Mouse (Mus musculus) kidney, embryonic 15.5 days (tissue): Measurements from ENCODE around the gene Asah2. TPM values are rescaled to one million over a fixed set of nuclear protein-coding genes. Genes with fewer than 3 reads are reported as not detected.

ENCODE experiments used
- ATAC-seq: fragments of 200-750 bp; cut with Nextera tagmentation; replicated peaks from 2 replicates; pipeline ENCODE4 v1.8.0; 2017; ENCODE audit warnings: moderate TSS enrichment; ENCODE audit not compliant: low FRiP score
- H3K27ac ChIP-seq: fragments of 300-500 bp; sonication (generic); 2 replicates; pipeline ENCODE4 v1.5.1; 2015; ENCODE audit warnings: mild to moderate bottlenecking, inconsistent platforms
- H3K27me3 ChIP-seq: fragments of 300-500 bp; sonication (generic); 2 replicates; pipeline ENCODE4 v1.6.1; 2015; ENCODE audit warnings: inconsistent platforms
- H3K36me3 ChIP-seq: fragments of 300-500 bp; sonication (generic); 2 replicates; pipeline ENCODE4 v1.6.1; 2015; ENCODE audit warnings: inconsistent platforms
- H3K4me1 ChIP-seq: fragments of 300-500 bp; sonication (generic); 2 replicates; pipeline ENCODE4 v1.6.1; 2015; ENCODE audit warnings: inconsistent platforms
- H3K4me2 ChIP-seq: fragments of 300-500 bp; sonication (generic); 2 replicates; pipeline ENCODE4 v1.6.1; 2015; ENCODE audit warnings: moderate library complexity, mild to moderate bottlenecking, inconsistent platforms
- H3K4me3 ChIP-seq: fragments of 300-500 bp; sonication (generic); replicated peaks from 2 replicates; pipeline ENCODE4 v1.5.1; 2015; ENCODE audit warnings: mild to moderate bottlenecking, inconsistent platforms
- H3K9ac ChIP-seq: fragments of 300-500 bp; sonication (generic); 2 replicates; pipeline ENCODE4 v1.6.1; 2015; ENCODE audit warnings: mild to moderate bottlenecking, inconsistent platforms
- H3K9me3 ChIP-seq: fragments of 300-500 bp; sonication (generic); replicated peaks from 2 replicates; pipeline ENCODE4 v1.6.1; 2016; ENCODE audit warnings: inconsistent platforms
- WGBS: fragments of 180-500 bp; shearing (Covaris S2); methylation state at CpG from one replicate; pipeline ENCODE4 v1.1.7; 2015; ENCODE audit warnings: mixed read lengths; 5-methylcytosine and 5-hydroxymethylcytosine counted together
- polyA plus RNA-seq: library from polyadenylated mRNA; unstranded; fragments of >200 nt; fragmentation: Nextera tagmentation; extraction: Ambion mirVana; gene quantifications from 2 replicates; pipeline ENCODE4 v1.2.1, GENCODE M21; 2015

The Asah2 gene
- polyA plus RNA-seq, 1 experiment from 2014 or later = 1.9 TPM

DNA sequence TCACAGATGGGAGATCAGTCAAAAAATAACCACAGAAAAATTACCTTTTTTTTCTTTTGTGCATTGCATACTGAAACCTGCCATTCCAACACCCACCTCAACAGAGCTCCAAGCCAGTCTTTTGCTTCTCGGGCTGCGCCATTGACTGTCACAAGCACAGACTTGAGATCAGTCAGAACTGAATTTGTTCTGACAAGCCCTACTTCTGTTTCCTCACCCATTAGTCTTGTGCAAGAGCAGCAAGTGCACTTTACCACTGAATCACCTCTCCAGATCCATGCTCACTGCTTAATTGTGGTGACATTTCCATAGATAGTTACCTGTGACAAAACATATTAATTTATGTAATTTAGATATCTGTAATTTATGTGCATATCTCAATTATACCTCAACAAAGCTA, 147.6 kb downstream of the Asah2 start:
- no peaks in the 10 kb centered on the region for H3K36me3 ChIP-seq
- H3K4me2 ChIP-seq = no peak overlapping the region
- no peak overlapping the region for H3K9ac ChIP-seq
- ATAC-seq = no peak
- H3K4me3 ChIP-seq = no peak overlapping the region
- H3K27me3 ChIP-seq = no peaks in the 10 kb centered on the region
- no peak overlapping the region for H3K27ac ChIP-seq
- WGBS = 97% methylated on average over 2 of the region's 2 CpGs
- H3K4me1 ChIP-seq = no peaks in the 10 kb centered on the region
- no peaks in the 10 kb centered on the region for H3K9me3 ChIP-seq

DNA sequence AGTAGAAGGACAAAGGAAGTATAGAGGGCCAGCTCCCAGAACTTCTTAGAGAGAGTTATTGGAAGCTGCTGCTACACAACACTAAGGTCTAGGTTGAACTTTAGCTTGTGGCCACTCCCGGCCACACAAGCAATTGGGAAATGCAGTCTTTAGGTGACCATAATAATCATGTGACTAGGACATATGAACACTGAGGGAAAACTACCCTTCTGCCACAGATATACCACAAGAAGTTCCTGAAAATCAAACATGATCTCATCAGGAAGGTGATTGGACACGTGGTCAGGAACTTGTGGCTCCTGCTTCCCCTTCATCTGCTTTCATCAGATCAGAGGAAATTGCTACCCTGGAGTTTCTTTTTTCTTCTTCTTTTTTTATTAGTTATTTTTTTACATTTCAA, 151.7 kb downstream of the Asah2 start:
- no peak for ATAC-seq
- H3K36me3 ChIP-seq = no peaks in the 10 kb centered on the region
- 76% methylated on average over 2 of the region's 2 CpGs for WGBS

DNA sequence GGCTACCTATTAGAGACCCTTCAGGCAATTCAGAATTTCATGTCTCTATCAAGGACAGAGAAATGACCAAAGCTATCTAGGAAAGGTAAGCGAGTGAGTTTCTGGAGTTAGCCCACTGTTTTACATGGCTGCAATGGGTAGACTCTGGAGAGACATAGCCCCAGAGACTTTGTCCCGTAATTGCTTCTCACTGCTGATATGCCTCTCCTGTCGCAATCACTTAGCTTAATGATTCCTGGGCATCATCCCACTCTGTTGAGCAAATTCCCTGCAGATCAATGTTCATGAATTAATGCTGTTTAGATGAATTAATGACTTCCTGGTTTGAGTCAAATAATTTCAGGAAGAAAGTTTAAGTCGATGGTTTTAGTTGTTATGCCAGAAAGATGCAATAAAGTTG, 153.3 kb downstream of the Asah2 start:
- H3K27me3 ChIP-seq = no peaks in the 10 kb centered on the region

More for the DNA sequence above, 151.7 kb downstream of the Asah2 start:
- Histone ChIP-seq H3K4me3 (no peak overlapping the region), H3K27me3 (no peaks in the 10 kb centered on the region), H3K4me2 (no peak overlapping the region), H3K27ac (no peak overlapping the region), H3K9me3 (no peaks in the 10 kb centered on the region), H3K9ac (no peak overlapping the region), H3K4me1 (no peaks in the 10 kb centered on the region)

DNA sequence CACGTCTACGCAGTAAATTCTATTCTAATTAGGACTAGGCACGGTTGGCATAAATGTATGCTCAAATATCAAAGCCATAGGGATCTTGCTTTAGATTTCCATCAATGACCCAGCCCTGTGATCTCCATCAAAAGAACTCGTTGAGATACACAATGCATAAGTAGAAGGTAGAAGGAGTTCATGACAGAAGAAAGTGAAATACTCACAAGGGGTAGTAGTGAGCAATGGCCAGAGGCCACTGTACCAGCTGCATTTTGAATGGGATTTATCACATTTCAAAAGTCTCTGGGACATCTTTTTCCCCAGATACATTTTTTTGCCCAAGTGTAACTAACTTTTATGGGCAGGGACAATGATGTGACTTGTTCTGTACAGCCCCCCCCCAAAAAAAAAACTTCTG, 153.7 kb downstream of the Asah2 start:
- H3K36me3 ChIP-seq = no peaks in the 10 kb centered on the region
- 83% methylated on average over 4 of the region's 4 CpGs for WGBS
- H3K27ac ChIP-seq = no peak overlapping the region
- no peak overlapping the region for H3K4me2 ChIP-seq
- H3K4me3 ChIP-seq = no peak overlapping the region
- H3K4me1 ChIP-seq = no peaks in the 10 kb centered on the region
- H3K9me3 ChIP-seq = no peaks in the 10 kb centered on the region
- H3K9ac ChIP-seq = no peak overlapping the region
- no peak for ATAC-seq
- no peaks in the 10 kb centered on the region for H3K27me3 ChIP-seq

More for the DNA sequence above, 153.3 kb downstream of the Asah2 start:
- Histone ChIP-seq H3K9ac (no peak overlapping the region), H3K4me3 (no peak overlapping the region), H3K4me2 (no peak overlapping the region), H3K27ac (no peak overlapping the region), H3K4me1 (no peaks in the 10 kb centered on the region), H3K9me3 (no peaks in the 10 kb centered on the region), H3K36me3 (no peaks in the 10 kb centered on the region)
- ATAC-seq = no peak
- 89% methylated on average over 4 of the region's 4 CpGs for WGBS

DNA sequence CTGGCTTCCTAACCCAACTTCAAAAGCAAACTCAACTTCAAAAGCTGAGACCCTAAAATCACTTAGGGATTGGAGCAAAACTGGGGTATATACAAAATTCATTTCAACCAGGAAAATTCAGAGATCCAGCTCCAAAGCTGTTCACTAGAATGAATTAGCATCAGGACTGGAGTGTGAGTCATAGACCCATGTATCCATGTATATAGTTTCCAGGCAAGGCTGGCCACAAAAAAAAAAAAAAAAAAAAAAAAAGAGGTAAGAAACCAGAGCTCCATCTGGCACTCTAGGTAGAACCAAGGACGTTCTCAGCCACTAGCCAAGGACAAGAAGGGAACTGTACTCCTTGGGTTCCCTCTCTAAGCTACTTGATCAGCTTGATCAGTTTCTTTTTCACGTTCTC, 154.2 kb downstream of the Asah2 start:
- Histone ChIP-seq H3K4me2 (no peak overlapping the region), H3K27ac (no peak overlapping the region), H3K27me3 (no peaks in the 10 kb centered on the region), H3K9ac (no peak overlapping the region), H3K36me3 (no peaks in the 10 kb centered on the region), H3K4me3 (no peak overlapping the region), H3K9me3 (no peaks in the 10 kb centered on the region), H3K4me1 (no peaks in the 10 kb centered on the region)
- ATAC-seq = no peak
- WGBS = 75% methylated on average over 2 of the region's 2 CpGs

DNA sequence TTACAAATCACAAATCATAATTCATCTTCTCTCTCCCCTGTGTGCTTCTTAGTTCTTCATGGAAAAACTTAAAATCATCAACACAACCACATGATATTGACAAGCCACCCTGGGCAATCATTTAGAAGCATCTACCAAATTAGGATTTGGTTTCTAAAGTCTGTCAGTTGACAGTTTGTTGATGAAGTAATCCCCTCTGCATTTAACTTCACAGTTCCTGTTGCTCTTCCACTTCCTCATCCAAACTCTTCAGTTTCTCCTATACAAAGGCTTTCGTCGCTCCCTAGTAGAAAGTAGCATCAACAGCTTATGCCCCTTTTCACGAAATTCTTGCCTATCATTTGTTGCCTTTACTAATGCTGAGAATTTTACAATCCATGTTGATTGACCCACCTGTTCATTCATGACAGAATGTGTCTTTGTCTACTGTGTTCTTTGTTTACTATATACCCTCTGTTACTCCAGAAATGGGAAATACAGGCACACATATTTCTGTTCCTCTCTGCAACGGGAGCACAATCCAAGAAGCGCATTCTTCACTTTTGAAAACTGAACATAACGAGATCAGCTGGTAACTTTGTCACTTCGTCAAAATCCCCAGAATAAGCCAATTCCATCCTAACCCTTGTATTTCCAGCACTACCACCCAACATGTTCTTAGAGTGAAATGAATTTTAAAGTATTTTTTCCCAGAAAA, 157.1 kb downstream of the Asah2 start:
- Histone ChIP-seq H3K9me3 (no peaks in the 10 kb centered on the region), H3K4me2 (no peak overlapping the region), H3K36me3 (no peaks in the 10 kb centered on the region), H3K4me3 (no peak overlapping the region), H3K27ac (no peak overlapping the region), H3K4me1 (no peaks in the 10 kb centered on the region), H3K9ac (no peak overlapping the region), H3K27me3 (no peaks in the 10 kb centered on the region)
- ATAC-seq = no peak
- 84% methylated on average over 7 of the region's 7 CpGs for WGBS

Other genes starting within 250 kb of the Asah2 start
- 1.8 and 2.2 TPM in 2 replicates for gene A1cf, start 239.4 kb downstream of the Asah2 start, polyA plus RNA-seq